In the genomic region with DNA sequence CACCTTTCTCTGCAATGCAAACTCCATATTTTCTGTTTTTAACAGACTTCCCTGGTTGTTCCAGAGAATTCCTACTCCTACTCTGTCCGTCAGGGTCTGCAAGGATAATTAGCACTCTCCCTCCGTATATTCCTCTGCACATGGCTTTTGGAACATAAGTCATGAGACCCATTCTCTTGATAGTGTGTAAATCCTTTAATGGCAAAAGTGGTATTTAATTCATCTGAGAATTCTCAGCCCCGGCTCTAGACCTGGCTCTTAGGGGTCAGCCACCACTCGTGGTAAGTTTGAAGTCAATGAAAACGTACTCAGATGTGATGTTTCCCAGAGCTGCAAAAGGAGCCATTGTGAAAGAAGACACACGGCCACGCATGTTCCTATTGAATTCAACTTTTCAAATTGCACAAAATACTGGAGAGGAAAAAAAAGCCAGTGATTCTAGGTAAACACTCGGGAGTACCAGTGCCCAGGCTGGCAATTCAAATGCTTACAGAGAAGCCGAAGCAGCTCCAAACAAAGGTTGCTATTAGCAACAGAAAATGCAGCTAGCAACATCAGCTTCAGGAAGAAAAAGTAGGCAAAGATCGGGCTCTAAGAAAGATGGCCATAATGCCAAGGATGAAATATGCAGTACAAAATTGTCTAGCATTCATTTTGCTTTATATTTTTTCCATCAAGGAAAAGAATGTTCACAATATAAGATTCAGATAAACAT, we compare ENCODE assay signal across 11 mouse cellular contexts.
DNase-seq lines count a peak whose midpoint lies in the region; ATAC-seq and TF ChIP-seq lines count a peak whose summit lies in the region.
"Had no signal": no experiment of that assay in that cellular context is flagged by ENCODE, and none has a peak within 500 bp of the region (broad histone marks: within the 10 kb centered on the region; RNA-seq: fewer than 3 reads in every experiment).

No protein-coding gene starts in this region.

- no peak overlapping the region for H3K27ac ChIP-seq in lung, embryonic 14.5 days (ENCODE audit: low read depth)
- no peak overlapping the region for H3K27ac ChIP-seq in embryonic facial prominence, embryonic 14.5 days (replicated peaks; ENCODE audit: low read depth, low read length)
- H3K27ac ChIP-seq in hindbrain, embryonic 14.5 days, result 0 out of 2 replicates have a peak overlapping the region, but pooled peaks have one; percentile 28
- H3K27ac ChIP-seq in olfactory bulb, adult 2 months (ENCODE audit: insufficient read depth, low read depth, low read length), result 0 out of 2 replicates have a peak overlapping the region, but pooled peaks have one; percentile 36
- H3K27ac ChIP-seq: liver, embryonic 14.5 days had no signal

- H3K4me1 ChIP-seq in lung, embryonic 14.5 days (ENCODE audit: insufficient read depth), result no peaks in the 10 kb centered on the region; the same call in 1 of the 2 replicates
- H3K4me1 ChIP-seq in embryonic facial prominence, embryonic 14.5 days (ENCODE audit: control insufficient read depth, insufficient read depth, low read length), result no peaks in the 10 kb centered on the region
- peaks cover 10% of the 10 kb centered on the region; the same call in 1 of the 2 replicates for H3K4me1 ChIP-seq in hindbrain, embryonic 14.5 days (replicated peaks; ENCODE audit: control insufficient read depth, insufficient read depth, low read length)
- peaks cover 3% of the 10 kb centered on the region for H3K4me1 ChIP-seq in olfactory bulb, adult 2 months (ENCODE audit: control insufficient read depth, insufficient read depth, low read length)

- no peak for ATAC-seq in lung, embryonic 14.5 days (ENCODE audit: insufficient read depth)
- no peak for ATAC-seq in embryonic facial prominence, embryonic 14.5 days (ENCODE audit: low read depth)
- peak; percentile 83 for ATAC-seq in hindbrain, embryonic 14.5 days (ENCODE audit: low FRiP score)
- no peak for ATAC-seq in granulocyte monocyte progenitor cell, adult 5-6 weeks (replicated peaks; ENCODE audit: poor library complexity, severe bottlenecking)

- WGBS in lung, embryonic 14.5 days, result 54% methylated on average over 10 of the region's 10 CpGs
- 54% methylated on average over 10 of the region's 10 CpGs for WGBS in embryonic facial prominence, embryonic 14.5 days
- WGBS in hindbrain, embryonic 14.5 days, result 16% methylated on average over 10 of the region's 10 CpGs
- WGBS in olfactory bulb, adult 2 months, result 11% methylated on average over 10 of the region's 10 CpGs

- H3K9ac ChIP-seq in lung, embryonic 14.5 days, result no peak overlapping the region
- H3K9ac ChIP-seq in embryonic facial prominence, embryonic 14.5 days (ENCODE audit: low read depth, low read length), result no peak overlapping the region
- peak overlapping the region; percentile 35; the same call in 1 of the 2 replicates for H3K9ac ChIP-seq in hindbrain, embryonic 14.5 days
- H3K9ac ChIP-seq: liver, embryonic 14.5 days had no signal

- no peaks in the 10 kb centered on the region for H3K36me3 ChIP-seq in lung, embryonic 14.5 days (ENCODE audit: insufficient read depth)
- no peaks in the 10 kb centered on the region for H3K36me3 ChIP-seq in embryonic facial prominence, embryonic 14.5 days (ENCODE audit: control insufficient read depth, insufficient read depth, low read length)
- no peaks in the 10 kb centered on the region for H3K36me3 ChIP-seq in hindbrain, embryonic 14.5 days (replicated peaks; ENCODE audit: control insufficient read depth, insufficient read depth)

- H3K27me3 ChIP-seq in lung, embryonic 14.5 days (ENCODE audit: insufficient read depth, low read length), result no peaks in the 10 kb centered on the region
- no peaks in the 10 kb centered on the region for H3K27me3 ChIP-seq in embryonic facial prominence, embryonic 14.5 days (replicated peaks; ENCODE audit: control insufficient read depth, insufficient read depth, low read length)
- no peaks in the 10 kb centered on the region for H3K27me3 ChIP-seq in hindbrain, embryonic 14.5 days (ENCODE audit: control insufficient read depth, insufficient read depth, low read length)

- DNase-seq in lung, embryonic 14.5 days, result peak; percentile 19
- DNase-seq in lung, adult 18-20 months, result no peak
- peak; percentile 47 for DNase-seq in embryonic facial prominence, embryonic 14.5 days (ENCODE audit: low spot score)
- DNase-seq in hindbrain, embryonic 14.5 days (ENCODE audit: low spot score), result peak; percentile 76
- DNase-seq in spleen, postnatal 4 days (ENCODE audit: low spot score in 2 of 2), result no peak
- DNase-seq in layer of hippocampus, postnatal 25 days (ENCODE audit: extremely low spot score in 1 of 2, low spot score in 1 of 2), result no peak
- DNase-seq: cerebellum, adult 11 months; gastrocnemius, postnatal 25 days had no signal

- no peak overlapping the region; the same call in 1 of the 2 replicates for H3K4me2 ChIP-seq in lung, embryonic 14.5 days
- no peak overlapping the region for H3K4me2 ChIP-seq in embryonic facial prominence, embryonic 14.5 days (ENCODE audit: low read depth, low read length)
- peak overlapping the region; percentile 34 for H3K4me2 ChIP-seq in hindbrain, embryonic 14.5 days (replicated peaks)

- TF ChIP-seq CTCF in lung, embryonic 14.5 days (IDR thresholded peaks at IDR 0.05; ENCODE audit: low read depth), result no peak
- TF ChIP-seq CTCF in olfactory bulb, adult 2 months (IDR thresholded peaks at IDR 0.05; ENCODE audit: insufficient read depth, low read depth, low read length), result no peak

- H3K4me3 ChIP-seq in lung, embryonic 14.5 days (ENCODE audit: low read depth, low read length), result no peak overlapping the region
- H3K4me3 ChIP-seq in embryonic facial prominence, embryonic 14.5 days (ENCODE audit: low read depth, low read length), result no peak overlapping the region
- no peak overlapping the region for H3K4me3 ChIP-seq in hindbrain, embryonic 14.5 days (replicated peaks; ENCODE audit: low read length)
- H3K4me3 ChIP-seq in olfactory bulb, adult 2 months (ENCODE audit: insufficient read depth, low read depth, low read length), result no peak overlapping the region

- no peaks in the 10 kb centered on the region for H3K9me3 ChIP-seq in lung, embryonic 14.5 days (ENCODE audit: low read depth, low read length)
- H3K9me3 ChIP-seq in embryonic facial prominence, embryonic 14.5 days (ENCODE audit: control insufficient read depth, low read length), result no peaks in the 10 kb centered on the region
- H3K9me3 ChIP-seq in hindbrain, embryonic 14.5 days (ENCODE audit: control insufficient read depth, low read length), result no peaks in the 10 kb centered on the region

- TF ChIP-seq POLR2A in olfactory bulb, adult 2 months (IDR thresholded peaks at IDR 0.05; ENCODE audit: insufficient read depth, low read depth, low read length), result no peak

Comparison
In these comparisons a context has a peak if more than half of its experiments do, and no peak if none do; other contexts are left out.
1. DNase-seq: peak in lung, embryonic 14.5 days (single experiment), embryonic facial prominence, embryonic 14.5 days (single experiment) and hindbrain, embryonic 14.5 days (single experiment); none in lung, adult 18-20 months (0 of 2), spleen, postnatal 4 days (0 of 2) and layer of hippocampus, postnatal 25 days (0 of 2).
2. H3K27ac ChIP-seq: peak in hindbrain, embryonic 14.5 days (single experiment) and olfactory bulb, adult 2 months (single experiment); none in lung, embryonic 14.5 days (single experiment) and embryonic facial prominence, embryonic 14.5 days (single experiment).